In the genomic region with DNA sequence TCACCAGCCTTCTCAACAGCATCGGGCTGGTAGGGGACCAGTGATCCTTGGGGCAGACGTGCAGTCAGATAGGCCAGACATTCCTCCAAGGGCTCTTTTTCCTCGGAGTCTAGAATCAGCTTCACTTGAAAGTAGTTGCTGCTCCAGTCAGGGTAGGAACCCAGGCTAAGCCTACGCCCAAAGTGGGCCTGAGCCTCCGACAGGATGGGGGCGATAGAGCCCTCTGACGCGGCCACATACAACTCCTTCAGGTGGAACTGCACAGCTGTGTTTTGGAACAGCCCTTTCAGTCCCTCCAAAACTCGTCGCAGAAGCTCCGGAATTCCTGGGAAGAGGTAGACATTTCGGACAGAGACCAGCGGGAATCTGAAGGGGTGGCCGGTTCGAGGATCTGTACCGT, we compare ENCODE assay signal across 25 mouse cellular contexts. TPM values are rescaled to one million over a fixed set of nuclear protein-coding genes. Genes with fewer than 3 reads are reported as not detected.
DNase-seq lines count a peak whose midpoint lies in the region; ATAC-seq and TF ChIP-seq lines count a peak whose summit lies in the region.
"Had no signal": no experiment of that assay in that cellular context is flagged by ENCODE, and none has a peak within 500 bp of the region (broad histone marks: within the 10 kb centered on the region; RNA-seq: fewer than 3 reads in every experiment).

No protein-coding gene starts in this region.

- H3K27ac ChIP-seq in forebrain, embryonic 10.5 days = no peak overlapping the region
- H3K27ac ChIP-seq in forebrain, embryonic 13.5 days = no peak overlapping the region
- H3K27ac ChIP-seq in heart, embryonic 11.5 days (ENCODE audit: low read depth, low read length) = no peak overlapping the region
- H3K27ac ChIP-seq in limb, embryonic 10.5 days = no peak overlapping the region
- H3K27ac ChIP-seq in cerebellum, adult 2 months (ENCODE audit: insufficient read depth, low read length) = no peak overlapping the region
- H3K27ac ChIP-seq: embryonic facial prominence, embryonic 12.5 days; forebrain, embryonic 12.5 days; heart, adult 2 months; heart, embryonic 15.5 days had no signal

- no peak for TF ChIP-seq CTCF in cerebellum, adult 2 months (IDR thresholded peaks at IDR 0.05; ENCODE audit: borderline replicate concordance, insufficient read depth, low read depth, low read length)

- no peaks in the 10 kb centered on the region for H3K27me3 ChIP-seq in forebrain, embryonic 10.5 days (ENCODE audit: poor library complexity, severe bottlenecking)
- no peaks in the 10 kb centered on the region for H3K27me3 ChIP-seq in forebrain, embryonic 13.5 days
- H3K27me3 ChIP-seq in heart, embryonic 11.5 days (ENCODE audit: control insufficient read depth, insufficient read depth, low read length) = no peaks in the 10 kb centered on the region
- H3K27me3 ChIP-seq in limb, embryonic 10.5 days (ENCODE audit: low read depth, poor library complexity, severe bottlenecking) = no peaks in the 10 kb centered on the region
- H3K27me3 ChIP-seq in cerebellum, adult 2 months (ENCODE audit: control insufficient read depth, insufficient read depth, low read length) = no peaks in the 10 kb centered on the region
- H3K27me3 ChIP-seq: embryonic facial prominence, embryonic 12.5 days; forebrain, embryonic 12.5 days; heart, embryonic 15.5 days had no signal

- H3K9me3 ChIP-seq in forebrain, embryonic 10.5 days = no peaks in the 10 kb centered on the region
- H3K9me3 ChIP-seq in forebrain, embryonic 13.5 days (replicated peaks) = no peaks in the 10 kb centered on the region
- H3K9me3 ChIP-seq in heart, embryonic 11.5 days (replicated peaks; ENCODE audit: control insufficient read depth, low read length) = no peaks in the 10 kb centered on the region
- no peaks in the 10 kb centered on the region for H3K9me3 ChIP-seq in limb, embryonic 10.5 days (replicated peaks)
- H3K9me3 ChIP-seq: embryonic facial prominence, embryonic 12.5 days; forebrain, embryonic 12.5 days; G1E; heart, embryonic 15.5 days had no signal

- H3K4me1 ChIP-seq in forebrain, embryonic 10.5 days = peaks cover 14% of the 10 kb centered on the region
- H3K4me1 ChIP-seq in forebrain, embryonic 13.5 days = peaks cover 11% of the 10 kb centered on the region
- peaks cover 6% of the 10 kb centered on the region for H3K4me1 ChIP-seq in heart, embryonic 11.5 days (ENCODE audit: control insufficient read depth, insufficient read depth, low read length)
- peaks cover 11% of the 10 kb centered on the region for H3K4me1 ChIP-seq in limb, embryonic 10.5 days
- H3K4me1 ChIP-seq in cerebellum, adult 2 months (ENCODE audit: control insufficient read depth, insufficient read depth, low read length) = 0 out of 2 replicates have a peak, but pooled peaks cover 2% of the 10 kb centered on the region

- peak overlapping the region; percentile 6; the same call in 1 of the 2 replicates for H3K4me3 ChIP-seq in forebrain, embryonic 10.5 days
- no peak overlapping the region for H3K4me3 ChIP-seq in forebrain, embryonic 13.5 days
- H3K4me3 ChIP-seq in heart, embryonic 11.5 days (ENCODE audit: low read depth, low read length) = no peak overlapping the region
- H3K4me3 ChIP-seq in limb, embryonic 10.5 days = 0 out of 2 replicates have a peak overlapping the region, but pooled peaks have one; percentile 7
- H3K4me3 ChIP-seq in cerebellum, adult 2 months (replicated peaks; ENCODE audit: insufficient read depth, low read depth, low read length) = no peak overlapping the region
- H3K4me3 ChIP-seq: embryonic facial prominence, embryonic 12.5 days; forebrain, embryonic 12.5 days; heart, adult 2 months; heart, embryonic 15.5 days had no signal

- DNase-seq in forebrain, embryonic 10.5 days (ENCODE audit: extremely low spot score, low spot score) = no peak
- no peak for DNase-seq in heart, postnatal 4 days
- peak; percentile 65 for DNase-seq in ES-CJ7 (ENCODE audit: low read depth, low spot score)
- no peak for DNase-seq in limb, embryonic 10.5 days (ENCODE audit: low spot score)
- DNase-seq in cerebellum, adult 2 months = no peak
- DNase-seq: adrenal gland, postnatal 14 days; B cell, adult 2 months; cerebellum, adult 18-20 months; embryo, embryonic 11 days; forebrain, postnatal 0 days; gastrocnemius, postnatal 36 days; heart, adult 2 months; heart, postnatal 14 days; kidney, adult 18-20 months had no signal

- no peak for TF ChIP-seq POLR2A in cerebellum, adult 2 months (IDR thresholded peaks at IDR 0.05; ENCODE audit: borderline replicate concordance, insufficient read depth, low read length)

- H3K9ac ChIP-seq in forebrain, embryonic 13.5 days = no peak overlapping the region
- no peak overlapping the region for H3K9ac ChIP-seq in heart, embryonic 11.5 days (ENCODE audit: low read depth, low read length)
- H3K9ac ChIP-seq: embryonic facial prominence, embryonic 12.5 days; forebrain, embryonic 12.5 days; forebrain, postnatal 0 days; heart, embryonic 15.5 days had no signal

- ATAC-seq in forebrain, embryonic 13.5 days = no peak
- ATAC-seq in heart, embryonic 11.5 days (replicated peaks; ENCODE audit: insufficient number of reproducible peaks, low FRiP score, low TSS enrichment) = no peak
- ATAC-seq: CD4-positive, CD25-positive, alpha-beta regulatory T cell, adult 4 months; forebrain, postnatal 0 days; hindbrain, embryonic 16.5 days had no signal

- H3K36me3 ChIP-seq in forebrain, embryonic 10.5 days (replicated peaks) = peaks cover 51% of the 10 kb centered on the region
- peaks cover 37% of the 10 kb centered on the region for H3K36me3 ChIP-seq in forebrain, embryonic 13.5 days (ENCODE audit: poor library complexity, severe bottlenecking)
- peaks cover 7% of the 10 kb centered on the region for H3K36me3 ChIP-seq in heart, embryonic 11.5 days (ENCODE audit: control insufficient read depth, insufficient read depth, low read length)
- H3K36me3 ChIP-seq in limb, embryonic 10.5 days = peaks cover 42% of the 10 kb centered on the region

- WGBS in forebrain, embryonic 10.5 days = 66% methylated on average over 16 of the region's 16 CpGs
- WGBS in forebrain, embryonic 13.5 days = 67% methylated on average over 16 of the region's 16 CpGs
- 57% methylated on average over 16 of the region's 16 CpGs for WGBS in heart, embryonic 11.5 days (ENCODE audit: insufficient replicate concordance)
- WGBS in limb, embryonic 10.5 days = 53% methylated on average over 16 of the region's 16 CpGs
- WGBS in cerebellum, adult 2 months = 72% methylated on average over 16 of the region's 16 CpGs

- no peak overlapping the region for H3K4me2 ChIP-seq in forebrain, embryonic 13.5 days
- peak overlapping the region; percentile 16; the same call in 1 of the 2 replicates for H3K4me2 ChIP-seq in heart, embryonic 11.5 days
- H3K4me2 ChIP-seq: embryonic facial prominence, embryonic 12.5 days; forebrain, embryonic 12.5 days; heart, embryonic 15.5 days had no signal

RNA-seq across cellular contexts. Expression of a gene that starts 3.2 kb away (rescaled TPM):
- 27.0 and 29.8 TPM in 2 replicates for polyA plus RNA-seq in forebrain, embryonic 10.5 days (2016; fragmentation: Nextera tagmentation; extraction: Ambion mirVana)
- 36.3 and 39.4 TPM in 2 replicates for polyA plus RNA-seq in forebrain, embryonic 13.5 days (2015; fragmentation: Nextera tagmentation; extraction: Ambion mirVana)
- 33.7 and 34.2 TPM in 2 replicates for polyA plus RNA-seq in heart, embryonic 11.5 days (2014; fragmentation: Nextera tagmentation; extraction: Ambion mirVana)
- 10 to 100 TPM; 30.7 to 33.0 TPM for total RNA-seq in heart, postnatal 4 days (2021)
- 22.2 and 26.1 TPM in 2 replicates for polyA plus RNA-seq in limb, embryonic 10.5 days (2016; fragmentation: Nextera tagmentation; extraction: Ambion mirVana)
- polyA plus RNA-seq in cerebellum, adult 2 months (2012; rRNA removed) = 50.1 and 54.0 TPM in 2 replicates

RNA-seq across cellular contexts. Expression of a gene that starts 5.9 kb away (rescaled TPM):
- polyA plus RNA-seq in forebrain, embryonic 10.5 days (2016; fragmentation: Nextera tagmentation; extraction: Ambion mirVana) = 0.15 and 0.23 TPM in 2 replicates
- polyA plus RNA-seq in forebrain, embryonic 13.5 days (2015; fragmentation: Nextera tagmentation; extraction: Ambion mirVana) = 0.52 and 0.55 TPM in 2 replicates
- polyA plus RNA-seq in heart, embryonic 11.5 days (2014; fragmentation: Nextera tagmentation; extraction: Ambion mirVana) = not detected in 2 replicates
- under 1 TPM in 1 of 2 experiments, not detected in 1; 0.68 TPM for total RNA-seq in heart, postnatal 4 days (2021)
- polyA plus RNA-seq in limb, embryonic 10.5 days (2016; fragmentation: Nextera tagmentation; extraction: Ambion mirVana) = 0.26 TPM in 1 of 2 replicates, not detected in the other
- 4.0 and 6.7 TPM in 2 replicates for polyA plus RNA-seq in cerebellum, adult 2 months (2012; rRNA removed)
- total RNA-seq: adrenal gland, postnatal 14 days; common myeloid progenitor, adult 5-6 weeks; heart, adult 2 months had no signal
- polyA plus RNA-seq: forebrain, postnatal 0 days; heart, embryonic 15.5 days; hindbrain, embryonic 16.5 days; intestine, embryonic 14.5 days; kidney, embryonic 14.5 days had no signal

RNA-seq across cellular contexts. Expression of a gene that starts 9.7 kb away (rescaled TPM):
- polyA plus RNA-seq in forebrain, embryonic 10.5 days (2016; fragmentation: Nextera tagmentation; extraction: Ambion mirVana) = 681 and 720 TPM in 2 replicates
- 352 TPM in 2 replicates for polyA plus RNA-seq in forebrain, embryonic 13.5 days (2015; fragmentation: Nextera tagmentation; extraction: Ambion mirVana)
- polyA plus RNA-seq in heart, embryonic 11.5 days (2014; fragmentation: Nextera tagmentation; extraction: Ambion mirVana) = 399 and 411 TPM in 2 replicates
- 10 to 100 TPM; 62.8 to 64.3 TPM for total RNA-seq in heart, postnatal 4 days (2021)
- polyA plus RNA-seq in limb, embryonic 10.5 days (2016; fragmentation: Nextera tagmentation; extraction: Ambion mirVana) = 898 and 922 TPM in 2 replicates
- 7.0 and 7.2 TPM in 2 replicates for polyA plus RNA-seq in cerebellum, adult 2 months (2012; rRNA removed)

RNA-seq across cellular contexts. Expression of a gene that starts 9.8 kb away (rescaled TPM):
- 49.4 and 53.2 TPM in 2 replicates for polyA plus RNA-seq in forebrain, embryonic 10.5 days (2016; fragmentation: Nextera tagmentation; extraction: Ambion mirVana)
- 15.9 and 16.7 TPM in 2 replicates for polyA plus RNA-seq in forebrain, embryonic 13.5 days (2015; fragmentation: Nextera tagmentation; extraction: Ambion mirVana)
- 42.3 and 51.5 TPM in 2 replicates for polyA plus RNA-seq in heart, embryonic 11.5 days (2014; fragmentation: Nextera tagmentation; extraction: Ambion mirVana)
- 10 to 100 TPM; 68.8 to 69.2 TPM for total RNA-seq in heart, postnatal 4 days (2021)
- 82.6 and 96.2 TPM in 2 replicates for polyA plus RNA-seq in limb, embryonic 10.5 days (2016; fragmentation: Nextera tagmentation; extraction: Ambion mirVana)
- polyA plus RNA-seq in cerebellum, adult 2 months (2012; rRNA removed) = 15.9 and 16.0 TPM in 2 replicates

RNA-seq across cellular contexts. Expression of a gene that starts 13.9 kb away (rescaled TPM):
- 0.65 and 0.69 TPM in 2 replicates for polyA plus RNA-seq in forebrain, embryonic 10.5 days (2016; fragmentation: Nextera tagmentation; extraction: Ambion mirVana)
- polyA plus RNA-seq in forebrain, embryonic 13.5 days (2015; fragmentation: Nextera tagmentation; extraction: Ambion mirVana) = 0.41 and 0.67 TPM in 2 replicates
- polyA plus RNA-seq in heart, embryonic 11.5 days (2014; fragmentation: Nextera tagmentation; extraction: Ambion mirVana) = 1.2 and 2.2 TPM in 2 replicates
- total RNA-seq in heart, postnatal 4 days (2021) = 10 to 100 TPM; 13.8 to 15.1 TPM
- polyA plus RNA-seq in limb, embryonic 10.5 days (2016; fragmentation: Nextera tagmentation; extraction: Ambion mirVana) = 0.38 and 0.49 TPM in 2 replicates
- polyA plus RNA-seq in cerebellum, adult 2 months (2012; rRNA removed) = 41.3 and 43.3 TPM in 2 replicates

Comparison
In these comparisons a context has a peak if more than half of its experiments do, and no peak if none do; other contexts are left out.
1. H3K4me3 ChIP-seq: peak in forebrain, embryonic 10.5 days (single experiment) and limb, embryonic 10.5 days (single experiment); none in forebrain, embryonic 13.5 days (single experiment), heart, embryonic 11.5 days (single experiment) and cerebellum, adult 2 months (single experiment).
2. RNA of a gene that starts 9.7 kb away (polyA plus RNA-seq): 898 to 922 TPM in limb, embryonic 10.5 days, 681 to 720 TPM in forebrain, embryonic 10.5 days, 399 to 411 TPM in heart, embryonic 11.5 days and 352 TPM in forebrain, embryonic 13.5 days; 7.0 to 7.2 TPM in cerebellum, adult 2 months; every median in the first group is over 10 times any median in the second.